Mouse (Mus musculus) liver, embryonic 14.5 days (tissue): ENCODE results near the gene Mprip.

Experiments
- CTCF ChIP-seq: IDR thresholded peaks from 2 replicates; pipeline ENCODE4 v1.5.1; 2016; ENCODE audit warnings: antibody characterized with exemption, low read depth, control low read depth
- EP300 ChIP-seq: IDR thresholded peaks from 2 replicates; pipeline ENCODE4 v1.6.1; 2016; ENCODE audit warnings: antibody characterized with exemption, low read depth

- TF ChIP-seq CTCF (0 out of 2 replicates have a peak, but pooled peaks have one; percentile 4), EP300 (no peak)
Measured at GRCm38 (mm10) chr11:59641227-59641626, 19.9 kb upstream of the Mprip start.
